In the genomic region with DNA sequence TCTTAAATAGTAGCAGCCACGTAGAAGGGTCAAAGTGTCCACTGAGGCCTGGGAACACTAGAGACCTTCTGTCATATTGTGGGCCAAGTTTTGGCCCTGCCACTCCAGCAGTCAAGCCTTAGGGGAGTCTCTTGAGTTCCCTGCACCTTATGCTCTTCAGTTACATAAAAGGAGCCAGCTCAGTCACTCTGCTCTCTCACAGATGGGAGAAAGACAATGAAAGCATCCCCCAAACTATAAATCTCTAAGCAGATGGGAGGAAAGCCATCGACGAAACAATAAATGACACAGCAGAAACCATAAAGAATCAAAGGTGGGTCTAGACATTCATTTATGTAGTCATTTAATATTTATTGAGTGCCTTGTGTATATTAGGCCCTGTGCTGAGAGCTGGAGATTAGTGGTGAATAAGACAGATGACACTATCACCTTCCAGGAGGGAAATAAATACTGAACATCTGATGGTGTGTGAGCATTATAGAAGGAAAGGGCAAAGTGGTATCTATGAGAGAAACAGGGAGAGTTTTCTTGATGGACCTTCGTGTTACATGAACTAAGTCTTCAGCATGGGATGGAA, we compare ENCODE assay signal across 21 mouse cellular contexts.
"Had no signal": no experiment of that assay in that cellular context is flagged by ENCODE, and none has a peak within 500 bp of the region (broad histone marks: within the 10 kb centered on the region; RNA-seq: fewer than 3 reads in every experiment).

No protein-coding gene starts in this region.

- H3K9me3 ChIP-seq: limb, embryonic 12.5 days; limb, embryonic 15.5 days; stomach, embryonic 15.5 days had no signal

- H3K4me2 ChIP-seq: limb, embryonic 12.5 days; limb, embryonic 15.5 days; liver, embryonic 11.5 days; lung, embryonic 14.5 days; midbrain, embryonic 11.5 days; stomach, embryonic 15.5 days had no signal

- H3K27me3 ChIP-seq: limb, embryonic 12.5 days; limb, embryonic 15.5 days; megakaryocyte, embryonic 14.5 days; stomach, embryonic 15.5 days had no signal

- H3K4me1 ChIP-seq: limb, embryonic 12.5 days; limb, embryonic 15.5 days; megakaryocyte, embryonic 14.5 days; stomach, embryonic 15.5 days had no signal

- DNase-seq: kidney, adult 18-20 months; kidney, adult 9 months; kidney, postnatal 14 days; kidney, postnatal 4 days; left cerebral cortex, postnatal 4 days; liver, postnatal 0 days; lung, embryonic 14.5 days; midbrain, embryonic 14.5 days; retina, postnatal 1 day; right cerebral cortex, postnatal 25 days; spleen, adult 18-20 months; thymus, postnatal 25 days had no signal

- H3K4me3 ChIP-seq: limb, embryonic 12.5 days; limb, embryonic 15.5 days; megakaryocyte, embryonic 14.5 days; stomach, embryonic 15.5 days had no signal

- H3K27ac ChIP-seq: limb, embryonic 12.5 days; limb, embryonic 15.5 days; liver, embryonic 14.5 days; stomach, embryonic 15.5 days had no signal

- ATAC-seq: intestine, embryonic 16.5 days; liver, postnatal 0 days; lung, postnatal 0 days had no signal

- H3K36me3 ChIP-seq: limb, embryonic 12.5 days; limb, embryonic 15.5 days; stomach, embryonic 15.5 days had no signal

- H3K9ac ChIP-seq: limb, embryonic 12.5 days; limb, embryonic 15.5 days; liver, embryonic 14.5 days; liver, postnatal 0 days; lung, embryonic 14.5 days; stomach, embryonic 15.5 days had no signal
